Mouse (Mus musculus): ENCODE data around the gene Plekhf1. TPM values are rescaled to one million over a fixed set of nuclear protein-coding genes. Genes with fewer than 3 reads are reported as not detected.
A peak's percentile ranks its signal among the peaks of the same experiment; 100 is the strongest.

Plekhf1 gene
- polyA plus RNA-seq, 2 experiments = 3.4 to 4.2 TPM

GRCm38 (mm10) chr7:38173871-38174270, 53.9 kb downstream of the Plekhf1 start:
- peaks cover 7% of the 10 kb centered on the region; the same call in 1 of the 2 replicates for H3K4me1 ChIP-seq (ENCODE audit: control insufficient read depth, insufficient read depth, low read length)
- no peaks in the 10 kb centered on the region for H3K9me3 ChIP-seq (ENCODE audit: control insufficient read depth, low read length)
- no peak overlapping the region for H3K27ac ChIP-seq (replicated peaks; ENCODE audit: low read depth, low read length)
- no peaks in the 10 kb centered on the region for H3K27me3 ChIP-seq (ENCODE audit: control insufficient read depth, insufficient read depth, low read length)
- DNase-seq (ENCODE audit: low spot score) (no peak), ATAC-seq (ENCODE audit: low FRiP score, low read depth) (no peak)
- no peak for TF ChIP-seq POLR2A (IDR thresholded peaks at IDR 0.05; ENCODE audit: borderline replicate concordance, extremely low read depth, insufficient read depth, insufficient read length)
- H3K9ac ChIP-seq (ENCODE audit: low read depth, low read length, severe bottlenecking) = peak overlapping the region; percentile 60
- peak overlapping the region; percentile 24 for H3K4me3 ChIP-seq (replicated peaks; ENCODE audit: low read length)
- H3K36me3 ChIP-seq (ENCODE audit: control insufficient read depth, insufficient read depth, low read length) = no peaks in the 10 kb centered on the region
- WGBS = 27% methylated on average over 14 of the region's 14 CpGs
- peak overlapping the region; percentile 49 for H3K4me2 ChIP-seq (replicated peaks; ENCODE audit: low read depth, low read length, severe bottlenecking)

GRCm38 (mm10) chr7:38167724-38168141, 60.1 kb downstream of the Plekhf1 start:
- Histone ChIP-seq H3K9me3 (ENCODE audit: control insufficient read depth, low read length) (no peaks in the 10 kb centered on the region), H3K4me1 (ENCODE audit: control insufficient read depth, insufficient read depth, low read length) (no peaks in the 10 kb centered on the region; the same call in 1 of the 2 replicates), H3K27ac (replicated peaks; ENCODE audit: low read depth, low read length) (no peak overlapping the region), H3K9ac (ENCODE audit: low read depth, low read length, severe bottlenecking) (no peak overlapping the region), H3K27me3 (ENCODE audit: control insufficient read depth, insufficient read depth, low read length) (no peaks in the 10 kb centered on the region), H3K36me3 (ENCODE audit: control insufficient read depth, insufficient read depth, low read length) (no peaks in the 10 kb centered on the region), H3K4me3 (replicated peaks; ENCODE audit: low read length) (no peak overlapping the region), H3K4me2 (replicated peaks; ENCODE audit: low read depth, low read length, severe bottlenecking) (peak overlapping the region; percentile 25; the same call in 1 of the 2 replicates)
- peak; percentile 79 for DNase-seq (ENCODE audit: low spot score)
- peak; percentile 73; the same call in 1 of the 2 replicates for ATAC-seq (ENCODE audit: low FRiP score, low read depth)
- no peak for TF ChIP-seq POLR2A (IDR thresholded peaks at IDR 0.05; ENCODE audit: borderline replicate concordance, extremely low read depth, insufficient read depth, insufficient read length)
- 14% methylated on average over 11 of the region's 11 CpGs for WGBS

Other genes with a start within 250 kb of the Plekhf1 start
- gene Uri1, start 204.5 kb downstream of the Plekhf1 start, polyA plus RNA-seq (2012; rRNA removed) = 22.7 and 29.0 TPM in 2 replicates
- gene Uri1, start 204.5 kb downstream of the Plekhf1 start, polyA plus RNA-seq (2014; fragmentation: Nextera tagmentation; extraction: Ambion mirVana) = 42.6 and 43.4 TPM in 2 replicates
- gene Ccne1, start 120.5 kb downstream of the Plekhf1 start, polyA plus RNA-seq (2012; rRNA removed) = 59.9 and 66.6 TPM in 2 replicates
- 67.8 and 71.8 TPM in 2 replicates for gene Ccne1, start 120.5 kb downstream of the Plekhf1 start, polyA plus RNA-seq (2014; fragmentation: Nextera tagmentation; extraction: Ambion mirVana)
- 11.4 and 12.4 TPM in 2 replicates for gene 1600014C10Rik, start 44.8 kb downstream of the Plekhf1 start, polyA plus RNA-seq (2012; rRNA removed)
- gene 1600014C10Rik, start 44.8 kb downstream of the Plekhf1 start, polyA plus RNA-seq (2014; fragmentation: Nextera tagmentation; extraction: Ambion mirVana) = 15.8 and 17.6 TPM in 2 replicates
- gene Pop4, start 43.4 kb upstream of the Plekhf1 start, polyA plus RNA-seq (2012; rRNA removed) = 44.1 and 46.0 TPM in 2 replicates
- gene Pop4, start 43.4 kb upstream of the Plekhf1 start, polyA plus RNA-seq (2014; fragmentation: Nextera tagmentation; extraction: Ambion mirVana) = 64.2 and 67.5 TPM in 2 replicates

Data from limb, embryonic 14.5 days (tissue).